Mouse (Mus musculus) liver, embryonic 14.5 days (tissue): ENCODE measurements around the gene Heatr4.

Experiments
- CTCF ChIP-seq: IDR thresholded peaks from 2 replicates; pipeline ENCODE4 v1.5.1; 2016; ENCODE audit warnings: antibody characterized with exemption, low read depth, control low read depth
- EP300 ChIP-seq: IDR thresholded peaks from 2 replicates; pipeline ENCODE4 v1.6.1; 2016; ENCODE audit warnings: antibody characterized with exemption, low read depth

DNA sequence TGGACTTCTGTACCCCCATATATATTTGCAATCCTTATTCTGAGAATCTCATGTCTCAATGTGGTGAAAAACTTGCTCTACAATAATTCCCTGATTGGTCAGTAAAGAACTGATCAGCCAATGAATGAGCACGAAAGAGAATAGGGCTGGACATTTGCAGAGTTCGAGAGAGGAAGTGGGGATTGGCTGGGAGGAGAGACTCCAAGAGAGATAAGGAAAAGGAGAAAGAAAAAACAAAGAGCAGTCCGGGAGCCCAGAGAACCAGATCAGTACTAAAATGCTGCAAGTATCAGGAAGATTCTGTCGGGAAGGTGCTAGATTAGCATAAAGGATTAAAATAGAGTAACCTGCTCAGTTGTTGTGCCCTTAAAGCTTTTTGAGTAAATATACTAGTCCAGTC, 35.6 kb downstream of the Heatr4 start:
- no peak for TF ChIP-seq CTCF
- no peak for TF ChIP-seq EP300
